Mouse (Mus musculus): ENCODE results near the gene 1700001O22Rik. TPM values are rescaled to one million over a fixed set of nuclear protein-coding genes. Genes with fewer than 3 reads are reported as not detected.

The 1700001O22Rik gene
- polyA plus RNA-seq, 1 experiment from 2014 or later: 0.19 TPM

DNA sequence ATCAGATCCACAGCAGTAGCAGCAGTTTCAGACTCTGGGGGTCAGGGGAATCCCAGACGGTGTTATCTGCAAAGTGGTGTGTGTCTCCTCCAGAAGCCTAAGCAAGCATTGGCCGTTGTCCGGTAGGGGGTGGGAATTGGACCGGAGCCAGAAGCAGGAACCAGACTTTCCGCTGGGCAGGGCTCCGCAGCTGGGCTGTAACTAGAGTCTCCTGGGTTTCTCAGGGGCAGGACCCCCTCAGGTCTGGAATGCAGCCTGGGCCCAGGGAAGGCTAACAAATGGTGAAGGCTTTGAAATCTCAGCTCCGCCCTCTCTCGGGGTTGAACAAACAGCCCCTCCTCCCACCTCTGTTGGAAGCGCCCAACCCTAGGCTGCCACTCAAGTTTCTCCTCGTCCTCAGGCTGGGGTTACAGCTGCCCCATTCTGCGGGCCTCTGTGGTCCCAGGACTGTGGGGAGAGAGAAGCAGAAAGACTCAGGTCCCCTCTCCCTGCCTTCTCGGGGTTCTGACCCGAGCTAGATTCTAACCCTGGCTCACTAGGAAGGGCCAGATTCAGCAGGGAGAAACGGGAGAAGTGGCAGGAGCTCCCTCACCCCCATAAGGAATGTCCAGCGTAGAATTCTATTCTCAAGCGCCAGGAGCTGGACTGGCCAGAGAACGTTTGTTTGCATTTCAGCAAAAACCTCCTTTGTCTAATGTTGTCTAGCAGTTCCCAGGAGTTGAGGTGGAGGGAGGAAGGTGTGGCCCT is 44.9 kb downstream of the 1700001O22Rik start:
- Histone ChIP-seq H3K27me3 (replicated peaks) (no peaks in the 10 kb centered on the region; the same call in 1 of the 2 replicates), H3K4me2 (peak overlapping the region; percentile 11; the same call in 1 of the 2 replicates), H3K4me3 (no peak overlapping the region), H3K9me3 (replicated peaks) (peaks cover 8% of the 10 kb centered on the region), H3K9ac (no peak overlapping the region), H3K36me3 (no peaks in the 10 kb centered on the region), H3K4me1 (peaks cover 32% of the 10 kb centered on the region), H3K27ac (peak overlapping the region; percentile 67)
- 18% methylated on average over 17 of the region's 17 CpGs for WGBS (ENCODE audit: insufficient replicate concordance)
- ATAC-seq: peak; percentile 70

GRCm38 (mm10) chr2:30756962-30757715 is 46.3 kb downstream of the 1700001O22Rik start:
- WGBS (ENCODE audit: insufficient replicate concordance): 77% methylated on average over 10 of the region's 10 CpGs
- H3K27me3 ChIP-seq (replicated peaks): no peaks in the 10 kb centered on the region; the same call in 1 of the 2 replicates
- H3K4me1 ChIP-seq: peaks cover 38% of the 10 kb centered on the region
- no peak overlapping the region for H3K4me3 ChIP-seq
- ATAC-seq: no peak
- peaks cover 8% of the 10 kb centered on the region for H3K9me3 ChIP-seq (replicated peaks)
- no peak overlapping the region for H3K27ac ChIP-seq
- no peak overlapping the region for H3K9ac ChIP-seq
- no peak overlapping the region for H3K4me2 ChIP-seq
- H3K36me3 ChIP-seq: no peaks in the 10 kb centered on the region

DNA sequence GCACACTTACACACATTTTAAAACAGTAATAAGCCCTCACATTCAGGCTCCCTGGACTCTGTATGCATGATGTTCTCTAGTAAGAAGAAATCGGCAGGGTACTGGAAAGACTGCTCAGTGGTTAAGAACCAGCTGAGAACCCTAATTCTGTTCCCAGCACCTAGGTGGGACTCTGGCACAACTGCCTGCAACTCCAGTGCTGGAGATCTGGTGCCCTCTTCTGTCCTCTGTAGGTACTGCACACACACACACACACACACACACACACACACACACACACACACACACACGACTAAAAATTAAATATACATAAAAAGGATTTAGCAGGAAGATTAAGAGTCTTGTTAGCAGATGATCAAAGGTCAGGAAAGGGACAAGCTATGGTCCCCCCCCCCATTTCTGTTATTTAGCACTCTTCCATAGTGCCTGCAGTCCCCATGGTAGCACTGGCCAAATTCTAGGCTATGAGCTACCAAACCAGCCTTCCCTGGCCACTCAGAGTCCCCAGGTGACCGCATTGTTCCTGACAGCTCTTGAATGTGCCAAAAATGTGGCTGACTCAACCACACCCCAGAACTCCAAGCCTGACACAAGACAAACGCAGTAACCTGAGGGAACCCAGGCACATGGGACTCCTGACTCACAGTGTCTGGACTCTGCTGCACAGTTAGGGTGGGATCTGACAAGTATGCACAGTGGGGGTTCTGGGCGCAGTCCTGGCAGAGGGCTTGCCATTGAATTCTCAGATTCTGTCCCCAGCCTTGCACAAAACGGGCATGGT is 47.3 kb downstream of the 1700001O22Rik start:
- Histone ChIP-seq H3K9me3 (replicated peaks) (peaks cover 8% of the 10 kb centered on the region), H3K4me3 (no peak overlapping the region), H3K4me1 (peaks cover 38% of the 10 kb centered on the region), H3K4me2 (no peak overlapping the region), H3K27ac (no peak overlapping the region), H3K9ac (no peak overlapping the region), H3K36me3 (no peaks in the 10 kb centered on the region), H3K27me3 (replicated peaks) (no peaks in the 10 kb centered on the region; the same call in 1 of the 2 replicates)
- WGBS (ENCODE audit: insufficient replicate concordance): 74% methylated on average over 6 of the region's 6 CpGs
- ATAC-seq: no peak

GRCm38 (mm10) chr2:30754831-30755230 is 48.6 kb downstream of the 1700001O22Rik start:
- ATAC-seq: no peak
- no peak overlapping the region for H3K27ac ChIP-seq
- peaks cover 8% of the 10 kb centered on the region for H3K9me3 ChIP-seq (replicated peaks)
- no peak overlapping the region for H3K9ac ChIP-seq
- no peak overlapping the region for H3K4me3 ChIP-seq
- no peaks in the 10 kb centered on the region; the same call in 1 of the 2 replicates for H3K27me3 ChIP-seq (replicated peaks)
- H3K36me3 ChIP-seq: no peaks in the 10 kb centered on the region
- WGBS (ENCODE audit: insufficient replicate concordance): 73% methylated on average over 3 of the region's 3 CpGs
- H3K4me1 ChIP-seq: peaks cover 32% of the 10 kb centered on the region
- no peak overlapping the region for H3K4me2 ChIP-seq

DNA sequence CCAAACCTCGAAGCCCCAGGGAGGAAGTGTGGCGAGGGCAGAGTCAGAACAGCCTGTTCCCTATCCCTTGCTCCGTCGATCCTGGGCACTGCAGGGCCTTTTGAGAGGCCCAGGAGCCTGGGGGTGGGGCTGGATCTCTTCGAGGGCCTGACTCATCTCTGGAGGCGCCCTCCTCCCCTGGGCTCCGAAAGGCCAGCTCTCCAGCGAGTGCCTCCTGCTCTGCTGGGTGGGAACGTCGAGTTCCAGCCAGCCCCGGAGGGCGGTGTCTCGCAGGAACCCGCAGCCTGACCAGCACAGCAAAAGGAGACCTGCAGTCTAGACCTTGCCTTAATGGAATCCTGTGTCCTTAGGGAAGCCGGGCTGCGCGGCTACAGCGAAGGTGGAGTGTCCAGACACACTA is 50.2 kb downstream of the 1700001O22Rik start:
- Histone ChIP-seq H3K36me3 (no peaks in the 10 kb centered on the region), H3K27ac (0 out of 2 replicates have a peak overlapping the region, but pooled peaks have one; percentile 26), H3K9ac (no peak overlapping the region), H3K4me1 (peaks cover 16% of the 10 kb centered on the region), H3K4me3 (no peak overlapping the region), H3K27me3 (replicated peaks) (no peaks in the 10 kb centered on the region; the same call in 1 of the 2 replicates), H3K4me2 (no peak overlapping the region), H3K9me3 (replicated peaks) (peaks cover 8% of the 10 kb centered on the region)
- WGBS (ENCODE audit: insufficient replicate concordance): 36% methylated on average over 18 of the region's 18 CpGs
- ATAC-seq: no peak

- Histone ChIP-seq H3K9ac (no peak overlapping the region), H3K4me3 (no peak overlapping the region), H3K9me3 (replicated peaks) (peaks cover 8% of the 10 kb centered on the region), H3K36me3 (no peaks in the 10 kb centered on the region), H3K4me2 (no peak overlapping the region), H3K27me3 (replicated peaks) (no peaks in the 10 kb centered on the region; the same call in 1 of the 2 replicates), H3K27ac (no peak overlapping the region), H3K4me1 (peaks cover 9% of the 10 kb centered on the region)
- no peak for ATAC-seq
- WGBS (ENCODE audit: insufficient replicate concordance): 78% methylated on average over 5 of the region's 5 CpGs
Measured at GRCm38 (mm10) chr2:30752471-30752870, 51.0 kb downstream of the 1700001O22Rik start.

DNA sequence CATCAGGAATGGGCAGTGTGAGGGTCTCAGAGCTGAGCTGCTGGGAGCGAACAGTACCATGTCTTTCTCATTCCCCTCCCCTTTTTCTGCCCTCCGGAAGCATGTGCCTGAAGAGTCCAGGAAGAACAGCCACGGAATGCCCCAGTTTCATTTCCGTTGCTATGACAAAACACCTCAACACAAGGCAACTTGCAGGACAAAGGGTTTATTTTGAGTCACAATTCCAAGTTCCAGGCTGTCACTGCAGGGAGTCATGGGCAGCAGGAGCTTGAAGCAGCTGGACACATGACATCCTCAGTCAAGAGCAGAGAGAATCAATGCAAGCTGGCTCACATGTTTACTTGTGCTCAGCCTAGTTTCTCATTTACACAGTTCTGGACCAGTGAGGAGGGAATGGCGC is 53.4 kb downstream of the 1700001O22Rik start:
- no peak overlapping the region for H3K9ac ChIP-seq
- H3K4me1 ChIP-seq: peaks cover 9% of the 10 kb centered on the region
- no peak overlapping the region for H3K4me3 ChIP-seq
- H3K36me3 ChIP-seq: no peaks in the 10 kb centered on the region
- H3K4me2 ChIP-seq: no peak overlapping the region
- WGBS (ENCODE audit: insufficient replicate concordance): 47% methylated on average over 5 of the region's 5 CpGs
- ATAC-seq: no peak
- no peaks in the 10 kb centered on the region for H3K9me3 ChIP-seq (replicated peaks)
- no peak overlapping the region for H3K27ac ChIP-seq
- H3K27me3 ChIP-seq (replicated peaks): no peaks in the 10 kb centered on the region; the same call in 1 of the 2 replicates

DNA sequence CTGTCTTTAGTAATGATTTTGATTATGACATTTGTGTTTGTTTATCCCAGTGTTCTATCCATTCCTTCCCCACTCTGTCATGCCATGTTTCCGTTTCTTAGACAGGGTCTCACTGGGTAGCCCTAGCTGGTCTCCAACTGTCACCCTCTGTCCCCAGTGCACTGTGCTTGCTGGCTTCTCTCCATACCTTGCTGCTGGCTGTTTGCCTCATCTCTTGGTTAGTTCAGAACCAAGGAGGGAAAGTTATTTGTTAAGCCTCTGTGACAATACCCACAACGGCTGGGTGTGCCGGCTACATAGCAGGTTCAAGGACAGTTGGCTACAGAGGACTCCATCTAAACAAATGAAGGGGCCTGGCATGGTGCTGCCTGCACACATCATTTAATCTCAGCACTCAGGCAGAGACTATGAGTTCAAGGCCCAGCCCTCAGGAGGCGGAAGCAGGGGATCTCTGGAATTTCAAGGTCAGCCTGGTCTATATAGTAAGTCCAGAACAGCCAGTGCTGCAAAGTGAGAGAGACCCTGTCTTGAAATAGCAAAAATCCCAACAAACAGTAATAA is 55.8 kb downstream of the 1700001O22Rik start:
- peaks cover 15% of the 10 kb centered on the region for H3K4me1 ChIP-seq
- 79% methylated on average over 4 of the region's 4 CpGs for WGBS (ENCODE audit: insufficient replicate concordance)
- no peak for ATAC-seq

More for the DNA sequence above, 55.8 kb downstream of the 1700001O22Rik start:
- no peaks in the 10 kb centered on the region for H3K27me3 ChIP-seq (replicated peaks)
- H3K9me3 ChIP-seq (replicated peaks): no peaks in the 10 kb centered on the region
- H3K9ac ChIP-seq: no peak overlapping the region
- no peaks in the 10 kb centered on the region for H3K36me3 ChIP-seq
- no peak overlapping the region for H3K4me2 ChIP-seq
- no peak overlapping the region for H3K4me3 ChIP-seq
- no peak overlapping the region for H3K27ac ChIP-seq

Other genes starting within 250 kb of the 1700001O22Rik start
- 0.31 TPM in 1 of 2 replicates, not detected in the other for gene Cstad, start 208.6 kb downstream of the 1700001O22Rik start, polyA plus RNA-seq (2016; fragmentation: Nextera tagmentation; extraction: Ambion mirVana)
- gene Ntmt1, start 4.2 kb upstream of the 1700001O22Rik start, polyA plus RNA-seq (2016; fragmentation: Nextera tagmentation; extraction: Ambion mirVana): 45.4 and 48.6 TPM in 2 replicates
- gene Asb6, start 26.7 kb upstream of the 1700001O22Rik start, polyA plus RNA-seq (2016; fragmentation: Nextera tagmentation; extraction: Ambion mirVana): 41.0 and 41.7 TPM in 2 replicates
- 2.5 and 4.1 TPM in 2 replicates for gene Prrx2, start 31.3 kb upstream of the 1700001O22Rik start, polyA plus RNA-seq (2016; fragmentation: Nextera tagmentation; extraction: Ambion mirVana)
- gene Ptges, start 126.2 kb upstream of the 1700001O22Rik start, polyA plus RNA-seq (2016; fragmentation: Nextera tagmentation; extraction: Ambion mirVana): 0.25 and 0.63 TPM in 2 replicates
- 21.3 and 21.8 TPM in 2 replicates for gene Tor1b, start 149.3 kb upstream of the 1700001O22Rik start, polyA plus RNA-seq (2016; fragmentation: Nextera tagmentation; extraction: Ambion mirVana)
- gene Tor1a, start 164.3 kb upstream of the 1700001O22Rik start, polyA plus RNA-seq (2016; fragmentation: Nextera tagmentation; extraction: Ambion mirVana): 46.2 and 51.8 TPM in 2 replicates
- gene BC005624, start 178.5 kb upstream of the 1700001O22Rik start, polyA plus RNA-seq (2016; fragmentation: Nextera tagmentation; extraction: Ambion mirVana): 36.9 and 41.2 TPM in 2 replicates
- gene Usp20, start 178.6 kb upstream of the 1700001O22Rik start, polyA plus RNA-seq (2016; fragmentation: Nextera tagmentation; extraction: Ambion mirVana): 7.6 and 8.4 TPM in 2 replicates

Measured in liver, embryonic 12.5 days (tissue).